Mouse (Mus musculus) thymus, adult 2 months (tissue): ENCODE measurements around the gene Fam214a.

ENCODE experiments used
- CTCF ChIP-seq: fragments of 200-500 bp; IDR thresholded peaks from 2 replicates; pipeline ENCODE4 v1.5.1; 2012; ENCODE audit warnings: mild to moderate bottlenecking, control low read depth, low read length, moderate library complexity, borderline replicate concordance; ENCODE audit not compliant: control insufficient read depth, poor library complexity, insufficient read depth; ENCODE audit errors: extremely low read depth
- POLR2A ChIP-seq: fragments of 200-500 bp; IDR thresholded peaks from 2 replicates; pipeline ENCODE4 v1.6.1; 2012; ENCODE audit warnings: mild to moderate bottlenecking, low read length, control low read depth, moderate library complexity; ENCODE audit not compliant: control insufficient read depth, poor library complexity, insufficient read depth; ENCODE audit errors: extremely low read depth

GRCm38 (mm10) chr9:75022546-75022945 is 69.9 kb downstream of the Fam214a start:
- TF ChIP-seq CTCF (no peak), POLR2A (no peak)
